Mouse (Mus musculus) liver, postnatal 0 days (tissue): Measurements from ENCODE around the gene Ptprg. TPM values are rescaled to one million over a fixed set of nuclear protein-coding genes. Genes with fewer than 3 reads are reported as not detected.

Source experiments
- ATAC-seq: fragments of 200-750 bp; cut with Nextera tagmentation; 2 replicates; pipeline ENCODE4 v1.8.0; 2017; ENCODE audit warnings: mild to moderate bottlenecking, moderate library complexity
- DNase-seq: peaks from one replicate; pipeline ENCODE4 v3.0.0-alpha.2; 2016
- H3K27ac ChIP-seq: fragments of 300-500 bp; sonication (generic); 2 replicates; pipeline ENCODE4 v1.5.1; 2014; ENCODE audit warnings: antibody characterized with exemption, moderate library complexity, mild to moderate bottlenecking, low read depth
- H3K27me3 ChIP-seq: fragments of 300-500 bp; sonication (generic); 2 replicates; pipeline ENCODE4 v1.6.1; 2014; ENCODE audit warnings: low read length, control low read depth, mixed read lengths; ENCODE audit not compliant: insufficient read depth
- H3K36me3 ChIP-seq: fragments of 300-500 bp; sonication (generic); replicated peaks from 2 replicates; pipeline ENCODE4 v1.6.1; 2014; ENCODE audit warnings: mild to moderate bottlenecking, control low read depth, low read length, moderate library complexity, mixed read lengths; ENCODE audit not compliant: insufficient read depth
- H3K4me1 ChIP-seq: fragments of 300-500 bp; sonication (generic); 2 replicates; pipeline ENCODE4 v1.6.1; 2014; ENCODE audit warnings: antibody characterized with exemption, mild to moderate bottlenecking, control low read depth; ENCODE audit not compliant: insufficient read depth
- H3K4me2 ChIP-seq: fragments of 300-500 bp; sonication (generic); 2 replicates; pipeline ENCODE4 v1.6.1; 2014; ENCODE audit warnings: low read depth, mild to moderate bottlenecking, low read length, moderate library complexity, mixed read lengths
- H3K4me3 ChIP-seq: fragments of 300-500 bp; sonication (generic); 2 replicates; pipeline ENCODE4 v1.5.1; 2014; ENCODE audit warnings: low read depth, low read length
- H3K9ac ChIP-seq: fragments of 300-500 bp; sonication (generic); replicated peaks from 2 replicates; pipeline ENCODE4 v1.6.1; 2014; ENCODE audit warnings: mild to moderate bottlenecking, moderate library complexity
- H3K9me3 ChIP-seq: fragments of 300-500 bp; sonication (generic); 2 replicates; pipeline ENCODE4 v1.6.1; 2016; ENCODE audit warnings: mild to moderate bottlenecking, control low read depth, low read length, mixed read lengths
- CTCF ChIP-seq: sonication (generic); IDR thresholded peaks from 2 replicates; pipeline ENCODE4 v1.5.1; 2016; ENCODE audit warnings: antibody characterized with exemption, low read depth
- EP300 ChIP-seq: IDR thresholded peaks from 2 replicates; pipeline ENCODE4 v1.6.1; 2016; ENCODE audit warnings: antibody characterized with exemption, low read depth, mild to moderate bottlenecking
- WGBS: fragments of 180-500 bp; shearing (Covaris S2); extraction: QIAGEN DNeasy Blood & Tissue Kit; methylation state at CpG from one replicate; pipeline ENCODE4 v1.1.7; 2014; ENCODE audit not compliant: insufficient replicate concordance; 5-methylcytosine and 5-hydroxymethylcytosine counted together
- polyA plus RNA-seq: library from polyadenylated mRNA; unstranded; fragments of >200 nt; fragmentation: Nextera tagmentation; extraction: Ambion mirVana; gene quantifications from 2 replicates; pipeline ENCODE4 v1.2.1, GENCODE M21; 2015

Gene Ptprg
- polyA plus RNA-seq, 1 experiment from 2014 or later = 2.7 TPM

DNA sequence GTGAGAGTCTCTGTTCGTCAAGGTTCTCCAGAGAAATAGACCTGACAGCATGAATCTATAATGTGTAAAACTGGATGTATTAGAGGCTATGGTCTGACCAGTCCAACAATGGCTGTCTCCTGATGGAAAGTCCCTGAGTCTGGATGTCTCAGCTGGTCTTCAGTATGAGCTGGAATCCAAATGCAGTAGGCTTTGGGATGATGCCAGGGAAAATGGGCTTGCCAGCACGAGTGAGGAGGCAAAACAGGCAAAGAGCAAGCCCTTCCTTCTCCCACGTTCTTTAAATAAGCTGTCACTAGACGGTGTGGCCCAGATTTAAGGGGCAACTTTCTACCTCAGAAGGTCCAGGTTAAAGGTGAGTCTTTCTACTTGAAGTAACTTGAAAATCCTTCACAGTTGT, 609.9 kb downstream of the Ptprg start:
- DNase-seq = no peak
- no peak overlapping the region for H3K9ac ChIP-seq
- WGBS = 67% methylated on average over 4 of the region's 4 CpGs

GRCm38 (mm10) chr14:12167215-12167614, 613.9 kb downstream of the Ptprg start:
- no peaks in the 10 kb centered on the region for H3K9me3 ChIP-seq
- no peak overlapping the region for H3K4me3 ChIP-seq
- H3K36me3 ChIP-seq = no peaks in the 10 kb centered on the region
- no peaks in the 10 kb centered on the region for H3K4me1 ChIP-seq
- WGBS = 67% methylated on average over 4 of the region's 4 CpGs
- no peak overlapping the region for H3K9ac ChIP-seq
- no peak for DNase-seq
- H3K27ac ChIP-seq = no peak overlapping the region
- H3K4me2 ChIP-seq = no peak overlapping the region
- TF ChIP-seq EP300 (no peak), CTCF (no peak)
- no peak for ATAC-seq
- H3K27me3 ChIP-seq = no peaks in the 10 kb centered on the region

More for the DNA sequence above, 609.9 kb downstream of the Ptprg start:
- ATAC-seq = no peak
- H3K4me2 ChIP-seq = no peak overlapping the region
- H3K27ac ChIP-seq = no peak overlapping the region
- no peaks in the 10 kb centered on the region for H3K9me3 ChIP-seq
- TF ChIP-seq EP300 (no peak), CTCF (no peak)
- H3K4me1 ChIP-seq = no peaks in the 10 kb centered on the region
- H3K27me3 ChIP-seq = no peaks in the 10 kb centered on the region
- H3K4me3 ChIP-seq = no peak overlapping the region
- no peaks in the 10 kb centered on the region for H3K36me3 ChIP-seq

- ATAC-seq (no peak), DNase-seq (no peak)
- Histone ChIP-seq H3K36me3 (no peaks in the 10 kb centered on the region), H3K27me3 (no peaks in the 10 kb centered on the region), H3K4me2 (no peak overlapping the region), H3K27ac (no peak overlapping the region), H3K9ac (no peak overlapping the region), H3K4me1 (no peaks in the 10 kb centered on the region), H3K4me3 (no peak overlapping the region), H3K9me3 (no peaks in the 10 kb centered on the region)
- no peak for TF ChIP-seq EP300
- TF ChIP-seq CTCF = no peak
- 68% methylated on average over 8 of the region's 8 CpGs for WGBS
Observed at GRCm38 (mm10) chr14:12167651-12168050, 614.3 kb downstream of the Ptprg start.

GRCm38 (mm10) chr14:12177436-12177835, 624.1 kb downstream of the Ptprg start:
- no peak overlapping the region for H3K9ac ChIP-seq
- no peaks in the 10 kb centered on the region for H3K4me1 ChIP-seq
- no peaks in the 10 kb centered on the region for H3K27me3 ChIP-seq
- H3K27ac ChIP-seq = no peak overlapping the region
- no peak overlapping the region for H3K4me2 ChIP-seq
- DNase-seq = no peak
- no peaks in the 10 kb centered on the region for H3K36me3 ChIP-seq
- ATAC-seq = no peak
- no peak for TF ChIP-seq CTCF
- TF ChIP-seq EP300 = no peak
- no peak overlapping the region for H3K4me3 ChIP-seq
- 51% methylated on average over 5 of the region's 5 CpGs for WGBS
- no peaks in the 10 kb centered on the region for H3K9me3 ChIP-seq

DNA sequence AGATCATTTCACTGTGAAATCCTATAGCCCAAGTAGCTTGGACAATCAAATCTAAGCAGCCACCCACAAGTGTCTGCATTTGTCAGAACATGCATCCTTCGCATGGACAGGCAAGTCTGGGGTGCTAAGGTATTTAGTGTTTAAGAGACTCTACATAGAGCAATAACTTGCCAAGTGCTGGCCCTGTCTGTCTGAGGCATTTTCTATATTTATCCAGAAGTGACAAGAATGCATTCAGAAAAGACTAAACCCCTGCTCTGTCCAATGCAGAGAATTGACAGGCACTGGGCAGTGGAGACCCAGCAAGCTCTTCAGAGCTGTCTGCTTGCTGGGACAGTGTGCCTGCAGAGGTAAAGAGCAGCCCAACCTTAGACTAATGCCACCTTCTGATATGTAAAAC, 625.3 kb downstream of the Ptprg start:
- no peak for ATAC-seq
- TF ChIP-seq EP300 = no peak
- no peak for TF ChIP-seq CTCF
- H3K36me3 ChIP-seq = no peaks in the 10 kb centered on the region
- H3K4me1 ChIP-seq = no peaks in the 10 kb centered on the region
- no peak overlapping the region for H3K4me3 ChIP-seq
- H3K9me3 ChIP-seq = no peaks in the 10 kb centered on the region
- H3K4me2 ChIP-seq = no peak overlapping the region
- H3K9ac ChIP-seq = no peak overlapping the region
- WGBS = 86% methylated on average over 1 of the region's 1 CpGs
- H3K27ac ChIP-seq = no peak overlapping the region
- no peak for DNase-seq
- no peaks in the 10 kb centered on the region for H3K27me3 ChIP-seq

GRCm38 (mm10) chr14:12180116-12180515, 626.8 kb downstream of the Ptprg start:
- H3K4me1 ChIP-seq = no peaks in the 10 kb centered on the region
- no peaks in the 10 kb centered on the region for H3K27me3 ChIP-seq
- H3K9me3 ChIP-seq = no peaks in the 10 kb centered on the region
- H3K4me3 ChIP-seq = no peak overlapping the region
- H3K27ac ChIP-seq = no peak overlapping the region
- 56% methylated on average over 3 of the region's 3 CpGs for whole genome bisulfite sequencing
- ATAC-seq (no peak), DNase-seq (no peak)
- H3K4me2 ChIP-seq = no peak overlapping the region
- H3K9ac ChIP-seq = no peak overlapping the region
- no peaks in the 10 kb centered on the region for H3K36me3 ChIP-seq
- TF ChIP-seq CTCF = no peak
- no peak for TF ChIP-seq EP300

DNA sequence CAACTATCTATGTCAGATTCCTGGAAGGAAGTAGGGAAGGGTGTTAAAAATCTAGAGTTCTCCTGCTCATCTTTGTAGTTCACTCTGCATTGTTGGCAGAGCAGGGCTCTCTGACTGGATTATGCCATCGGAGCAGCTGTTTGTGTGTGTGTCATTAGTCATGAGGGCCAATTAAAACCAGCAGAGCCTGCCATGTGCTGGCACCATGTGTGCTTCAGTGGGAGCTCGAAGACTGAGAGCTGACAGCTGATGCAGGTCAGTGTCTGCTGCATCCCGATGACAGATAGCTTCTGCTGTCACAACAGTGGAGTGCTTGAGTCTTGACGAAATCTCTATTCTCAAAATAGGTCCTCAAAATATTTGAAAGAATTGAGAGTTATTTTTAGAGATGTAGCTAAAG, 631.7 kb downstream of the Ptprg start:
- no peak for TF ChIP-seq EP300
- TF ChIP-seq CTCF = no peak
- WGBS = 74% methylated on average over 4 of the region's 4 CpGs
- Histone ChIP-seq H3K27ac (no peak overlapping the region), H3K9ac (no peak overlapping the region), H3K27me3 (no peaks in the 10 kb centered on the region), H3K4me1 (no peaks in the 10 kb centered on the region), H3K9me3 (no peaks in the 10 kb centered on the region), H3K36me3 (no peaks in the 10 kb centered on the region), H3K4me2 (no peak overlapping the region), H3K4me3 (no peak overlapping the region)
- no peak for DNase-seq
- ATAC-seq = no peak
